Mouse (Mus musculus): Measurements from ENCODE around the gene Gucy1a1. TPM values are rescaled to one million over a fixed set of nuclear protein-coding genes. Genes with fewer than 3 reads are reported as not detected.

Gucy1a1 gene
- polyA plus RNA-seq, 1 experiment from 2014 or later: 4.4 TPM

- H3K4me2 ChIP-seq (replicated peaks; ENCODE audit: low read depth, low read length): no peak overlapping the region
- H3K36me3 ChIP-seq (ENCODE audit: control insufficient read depth, insufficient read depth, low read length): no peaks in the 10 kb centered on the region
- no peak overlapping the region for H3K9ac ChIP-seq (ENCODE audit: low read depth, low read length)
- no peak overlapping the region for H3K4me3 ChIP-seq (ENCODE audit: low read depth, low read length)
- 92% methylated on average over 8 of the region's 8 CpGs for WGBS
- H3K4me1 ChIP-seq (replicated peaks; ENCODE audit: control insufficient read depth, insufficient read depth, low read length): no peaks in the 10 kb centered on the region
- DNase-seq (ENCODE audit: low spot score) (no peak), ATAC-seq (ENCODE audit: low FRiP score) (no peak)
- no peak overlapping the region for H3K27ac ChIP-seq (ENCODE audit: low read depth, low read length)
- H3K27me3 ChIP-seq (ENCODE audit: control insufficient read depth, insufficient read depth, low read length): no peaks in the 10 kb centered on the region
- no peaks in the 10 kb centered on the region for H3K9me3 ChIP-seq (ENCODE audit: control insufficient read depth, low read length)
Observed at GRCm38 (mm10) chr3:82046087-82046486, 99.5 kb downstream of the Gucy1a1 start.

- DNase-seq (ENCODE audit: low spot score): no peak
- ATAC-seq (ENCODE audit: low FRiP score): no peak
- H3K27me3 ChIP-seq (ENCODE audit: control insufficient read depth, insufficient read depth, low read length): no peaks in the 10 kb centered on the region
- no peak overlapping the region for H3K4me3 ChIP-seq (ENCODE audit: low read depth, low read length)
- no peaks in the 10 kb centered on the region for H3K4me1 ChIP-seq (replicated peaks; ENCODE audit: control insufficient read depth, insufficient read depth, low read length)
- H3K9me3 ChIP-seq (ENCODE audit: control insufficient read depth, low read length): no peaks in the 10 kb centered on the region
- no peaks in the 10 kb centered on the region for H3K36me3 ChIP-seq (ENCODE audit: control insufficient read depth, insufficient read depth, low read length)
- no peak overlapping the region for H3K4me2 ChIP-seq (replicated peaks; ENCODE audit: low read depth, low read length)
- no peak overlapping the region for H3K9ac ChIP-seq (ENCODE audit: low read depth, low read length)
- H3K27ac ChIP-seq (ENCODE audit: low read depth, low read length): no peak overlapping the region
- 88% methylated on average over 5 of the region's 5 CpGs for WGBS
Observed at GRCm38 (mm10) chr3:82044902-82045301, 100.7 kb downstream of the Gucy1a1 start.

- 87% methylated on average over 6 of the region's 6 CpGs for WGBS
- H3K27ac ChIP-seq (ENCODE audit: low read depth, low read length): no peak overlapping the region
- no peaks in the 10 kb centered on the region for H3K4me1 ChIP-seq (replicated peaks; ENCODE audit: control insufficient read depth, insufficient read depth, low read length)
- no peak for ATAC-seq (ENCODE audit: low FRiP score)
- H3K4me3 ChIP-seq (ENCODE audit: low read depth, low read length): no peak overlapping the region
- H3K9ac ChIP-seq (ENCODE audit: low read depth, low read length): no peak overlapping the region
- no peak for DNase-seq (ENCODE audit: low spot score)
- no peaks in the 10 kb centered on the region for H3K9me3 ChIP-seq (ENCODE audit: control insufficient read depth, low read length)
- no peaks in the 10 kb centered on the region for H3K27me3 ChIP-seq (ENCODE audit: control insufficient read depth, insufficient read depth, low read length)
- no peaks in the 10 kb centered on the region for H3K36me3 ChIP-seq (ENCODE audit: control insufficient read depth, insufficient read depth, low read length)
- no peak overlapping the region for H3K4me2 ChIP-seq (replicated peaks; ENCODE audit: low read depth, low read length)
Observed at GRCm38 (mm10) chr3:82043676-82044075, 101.9 kb downstream of the Gucy1a1 start.

Other genes with a start within 250 kb of the Gucy1a1 start
- 10.4 and 11.2 TPM in 2 replicates for gene Ctso, start 213.2 kb downstream of the Gucy1a1 start, polyA plus RNA-seq (2014; fragmentation: Nextera tagmentation; extraction: Ambion mirVana)
- gene Tdo2, start 169.6 kb downstream of the Gucy1a1 start, polyA plus RNA-seq (2014; fragmentation: Nextera tagmentation; extraction: Ambion mirVana): 0.05 TPM in 1 of 2 replicates, not detected in the other
- not detected in 2 replicates for gene Asic5, start 163.5 kb downstream of the Gucy1a1 start, polyA plus RNA-seq (2014; fragmentation: Nextera tagmentation; extraction: Ambion mirVana)
- 10.2 and 10.7 TPM in 2 replicates for gene Gucy1b1, start 71.1 kb downstream of the Gucy1a1 start, polyA plus RNA-seq (2014; fragmentation: Nextera tagmentation; extraction: Ambion mirVana)
- 12.3 and 13.6 TPM in 2 replicates for gene Map9, start 212.3 kb upstream of the Gucy1a1 start, polyA plus RNA-seq (2014; fragmentation: Nextera tagmentation; extraction: Ambion mirVana)

Data from hindbrain, embryonic 11.5 days (tissue).